Mouse (Mus musculus): ENCODE results near the gene Zcchc2. TPM values are rescaled to one million over a fixed set of nuclear protein-coding genes. Genes with fewer than 3 reads are reported as not detected.
A peak's percentile ranks its signal among the peaks of the same experiment; 100 is the strongest.

The Zcchc2 gene
- polyA plus RNA-seq, 1 experiment from 2014 or later = 3.1 TPM

DNA sequence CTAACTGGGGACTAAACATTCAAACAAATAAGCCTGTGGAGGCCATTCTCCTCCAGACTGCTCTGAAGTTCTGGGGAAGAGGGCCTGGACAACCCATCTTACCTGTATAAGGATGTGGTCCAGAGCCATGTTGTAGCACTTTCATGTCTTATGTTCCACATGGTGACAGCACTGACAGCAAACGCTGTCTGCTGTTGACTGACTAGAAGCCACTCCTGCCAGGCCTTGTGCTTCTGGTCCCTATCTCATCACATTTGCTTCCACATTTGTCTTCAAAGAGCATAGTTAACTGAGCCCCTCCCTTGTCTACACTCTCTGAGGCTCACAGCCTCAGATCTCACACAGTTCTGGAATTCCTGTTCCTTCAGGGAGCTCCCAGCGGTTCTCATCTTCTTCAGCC lies 34.0 kb downstream of the Zcchc2 start:
- no peaks in the 10 kb centered on the region for H3K27me3 ChIP-seq (ENCODE audit: control insufficient read depth, insufficient read depth, low read length)
- H3K4me2 ChIP-seq (replicated peaks) = no peak overlapping the region
- no peak overlapping the region for H3K9ac ChIP-seq
- no peaks in the 10 kb centered on the region for H3K4me1 ChIP-seq (replicated peaks; ENCODE audit: control insufficient read depth, insufficient read depth, low read length)
- ATAC-seq (ENCODE audit: low FRiP score) (no peak), DNase-seq (ENCODE audit: low spot score) (no peak)
- H3K9me3 ChIP-seq (ENCODE audit: control insufficient read depth, low read length) = no peaks in the 10 kb centered on the region
- H3K27ac ChIP-seq = no peak overlapping the region
- no peak overlapping the region for H3K4me3 ChIP-seq (replicated peaks; ENCODE audit: low read length)
- 92% methylated on average over 2 of the region's 2 CpGs for WGBS
- H3K36me3 ChIP-seq (replicated peaks; ENCODE audit: control insufficient read depth, insufficient read depth) = peaks cover 74% of the 10 kb centered on the region

- H3K36me3 ChIP-seq (replicated peaks; ENCODE audit: control insufficient read depth, insufficient read depth) = peaks cover 74% of the 10 kb centered on the region
- 100% methylated on average over 3 of the region's 3 CpGs for WGBS
- H3K4me1 ChIP-seq (replicated peaks; ENCODE audit: control insufficient read depth, insufficient read depth, low read length) = no peaks in the 10 kb centered on the region
- no peaks in the 10 kb centered on the region for H3K27me3 ChIP-seq (ENCODE audit: control insufficient read depth, insufficient read depth, low read length)
- no peak overlapping the region for H3K9ac ChIP-seq
- ATAC-seq (ENCODE audit: low FRiP score) (no peak), DNase-seq (ENCODE audit: low spot score) (no peak)
- no peak overlapping the region for H3K4me2 ChIP-seq (replicated peaks)
- no peak overlapping the region for H3K4me3 ChIP-seq (replicated peaks; ENCODE audit: low read length)
- H3K9me3 ChIP-seq (ENCODE audit: control insufficient read depth, low read length) = no peaks in the 10 kb centered on the region
- H3K27ac ChIP-seq = no peak overlapping the region
These were observed 34.6 kb downstream of the Zcchc2 start for GRCm38 (mm10) chr1:106024778-106025177.

DNA sequence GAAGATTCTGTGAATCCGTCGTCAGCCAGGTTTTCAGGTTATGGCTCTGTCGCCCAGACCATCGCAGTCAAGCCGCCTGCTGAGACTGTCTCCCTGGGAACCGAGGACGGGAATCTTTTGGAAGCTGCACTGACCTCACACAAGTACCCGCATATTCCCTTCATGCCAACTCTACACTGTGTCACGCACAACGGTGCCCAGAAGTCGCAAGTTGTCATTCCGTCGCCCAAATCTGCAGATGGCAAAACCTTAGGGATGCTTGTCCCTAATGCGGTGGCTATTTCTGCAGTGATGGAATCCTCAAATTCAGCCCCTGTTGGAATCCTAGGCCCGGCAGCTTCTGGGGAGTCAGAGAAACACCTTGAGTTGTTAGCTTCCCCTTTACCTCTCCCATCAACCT lies 39.6 kb downstream of the Zcchc2 start:
- ATAC-seq (ENCODE audit: low FRiP score) (no peak), DNase-seq (ENCODE audit: low spot score) (no peak)
- no peaks in the 10 kb centered on the region for H3K4me1 ChIP-seq (replicated peaks; ENCODE audit: control insufficient read depth, insufficient read depth, low read length)
- H3K4me2 ChIP-seq (replicated peaks) = no peak overlapping the region
- no peaks in the 10 kb centered on the region for H3K27me3 ChIP-seq (ENCODE audit: control insufficient read depth, insufficient read depth, low read length)
- no peak overlapping the region for H3K4me3 ChIP-seq (replicated peaks; ENCODE audit: low read length)
- no peak overlapping the region for H3K9ac ChIP-seq
- 93% methylated on average over 15 of the region's 15 CpGs for WGBS
- H3K9me3 ChIP-seq (ENCODE audit: control insufficient read depth, low read length) = no peaks in the 10 kb centered on the region
- H3K27ac ChIP-seq = no peak overlapping the region
- peaks cover 47% of the 10 kb centered on the region for H3K36me3 ChIP-seq (replicated peaks; ENCODE audit: control insufficient read depth, insufficient read depth)

- no peak for ATAC-seq (ENCODE audit: low FRiP score)
- H3K4me2 ChIP-seq (replicated peaks) = no peak overlapping the region
- H3K36me3 ChIP-seq (replicated peaks; ENCODE audit: control insufficient read depth, insufficient read depth) = peaks cover 45% of the 10 kb centered on the region
- no peak for DNase-seq (ENCODE audit: low spot score)
- H3K4me1 ChIP-seq (replicated peaks; ENCODE audit: control insufficient read depth, insufficient read depth, low read length) = no peaks in the 10 kb centered on the region
- no peak overlapping the region for H3K9ac ChIP-seq
- no peaks in the 10 kb centered on the region for H3K9me3 ChIP-seq (ENCODE audit: control insufficient read depth, low read length)
- H3K27me3 ChIP-seq (ENCODE audit: control insufficient read depth, insufficient read depth, low read length) = no peaks in the 10 kb centered on the region
- H3K27ac ChIP-seq = no peak overlapping the region
- H3K4me3 ChIP-seq (replicated peaks; ENCODE audit: low read length) = no peak overlapping the region
- 92% methylated on average over 10 of the region's 10 CpGs for WGBS
These were observed 40.1 kb downstream of the Zcchc2 start for GRCm38 (mm10) chr1:106030331-106030730.

GRCm38 (mm10) chr1:106030886-106031285 lies 40.7 kb downstream of the Zcchc2 start:
- Histone ChIP-seq H3K4me1 (replicated peaks; ENCODE audit: control insufficient read depth, insufficient read depth, low read length) (no peaks in the 10 kb centered on the region), H3K27me3 (ENCODE audit: control insufficient read depth, insufficient read depth, low read length) (no peaks in the 10 kb centered on the region), H3K9ac (no peak overlapping the region), H3K4me2 (replicated peaks) (no peak overlapping the region), H3K27ac (no peak overlapping the region), H3K9me3 (ENCODE audit: control insufficient read depth, low read length) (no peaks in the 10 kb centered on the region), H3K36me3 (replicated peaks; ENCODE audit: control insufficient read depth, insufficient read depth) (peaks cover 39% of the 10 kb centered on the region), H3K4me3 (replicated peaks; ENCODE audit: low read length) (no peak overlapping the region)
- WGBS = 94% methylated on average over 2 of the region's 2 CpGs
- DNase-seq (ENCODE audit: low spot score) (no peak), ATAC-seq (ENCODE audit: low FRiP score) (no peak)

DNA sequence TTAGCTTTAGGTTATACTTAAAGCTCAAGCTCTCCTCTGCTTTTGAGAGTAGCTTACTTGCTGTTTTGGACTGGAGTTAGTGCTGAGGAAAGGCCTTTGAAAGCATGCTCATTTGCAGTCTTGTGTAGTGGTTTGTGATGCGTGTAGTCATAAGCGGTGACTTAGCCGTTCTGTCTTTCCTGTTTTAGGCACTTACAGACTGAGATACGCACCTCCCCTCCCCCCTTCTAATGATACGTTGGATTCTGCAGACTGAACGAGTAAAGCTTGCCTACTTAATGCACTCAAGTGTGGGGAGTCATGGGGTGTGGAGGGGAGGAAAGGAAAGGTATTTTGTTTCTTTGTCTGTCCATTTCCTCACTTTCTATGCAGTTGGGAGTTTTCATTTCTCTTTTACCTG lies 41.7 kb downstream of the Zcchc2 start:
- no peaks in the 10 kb centered on the region for H3K27me3 ChIP-seq (ENCODE audit: control insufficient read depth, insufficient read depth, low read length)
- no peak overlapping the region for H3K4me2 ChIP-seq (replicated peaks)
- H3K9ac ChIP-seq = no peak overlapping the region
- no peak overlapping the region for H3K27ac ChIP-seq
- no peaks in the 10 kb centered on the region for H3K4me1 ChIP-seq (replicated peaks; ENCODE audit: control insufficient read depth, insufficient read depth, low read length)
- no peak for DNase-seq (ENCODE audit: low spot score)
- no peaks in the 10 kb centered on the region for H3K9me3 ChIP-seq (ENCODE audit: control insufficient read depth, low read length)
- peaks cover 37% of the 10 kb centered on the region for H3K36me3 ChIP-seq (replicated peaks; ENCODE audit: control insufficient read depth, insufficient read depth)
- 83% methylated on average over 6 of the region's 6 CpGs for WGBS
- no peak overlapping the region for H3K4me3 ChIP-seq (replicated peaks; ENCODE audit: low read length)
- ATAC-seq (ENCODE audit: low FRiP score) = 0 out of 2 replicates have a peak, but pooled peaks have one; percentile 21

DNA sequence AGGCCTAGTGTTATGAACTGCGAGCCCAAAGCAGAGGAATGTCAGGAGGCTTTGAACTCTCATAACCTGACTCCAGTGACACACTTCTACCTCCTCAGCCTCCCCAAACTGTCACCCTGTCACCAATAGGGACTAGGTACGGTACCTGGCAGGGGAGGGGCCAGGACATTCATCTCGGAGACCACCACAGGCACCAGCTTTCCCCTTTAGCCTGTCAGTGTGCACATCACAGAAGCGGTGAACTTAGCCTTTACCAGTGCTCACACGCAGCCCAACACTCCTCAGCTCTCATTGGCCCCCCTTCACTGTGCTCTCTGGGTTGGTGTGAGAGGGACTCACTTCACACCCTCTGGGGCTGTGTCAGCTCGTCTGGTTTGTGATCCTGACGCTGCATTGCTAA lies 44.6 kb downstream of the Zcchc2 start:
- peaks cover 16% of the 10 kb centered on the region for H3K36me3 ChIP-seq (replicated peaks; ENCODE audit: control insufficient read depth, insufficient read depth)
- ATAC-seq (ENCODE audit: low FRiP score) (no peak), DNase-seq (ENCODE audit: low spot score) (no peak)
- WGBS = 76% methylated on average over 7 of the region's 7 CpGs
- no peak overlapping the region for H3K27ac ChIP-seq
- no peaks in the 10 kb centered on the region for H3K4me1 ChIP-seq (replicated peaks; ENCODE audit: control insufficient read depth, insufficient read depth, low read length)
- no peak overlapping the region for H3K9ac ChIP-seq
- no peaks in the 10 kb centered on the region for H3K27me3 ChIP-seq (ENCODE audit: control insufficient read depth, insufficient read depth, low read length)
- H3K9me3 ChIP-seq (ENCODE audit: control insufficient read depth, low read length) = no peaks in the 10 kb centered on the region
- H3K4me2 ChIP-seq (replicated peaks) = no peak overlapping the region
- H3K4me3 ChIP-seq (replicated peaks; ENCODE audit: low read length) = no peak overlapping the region

DNA sequence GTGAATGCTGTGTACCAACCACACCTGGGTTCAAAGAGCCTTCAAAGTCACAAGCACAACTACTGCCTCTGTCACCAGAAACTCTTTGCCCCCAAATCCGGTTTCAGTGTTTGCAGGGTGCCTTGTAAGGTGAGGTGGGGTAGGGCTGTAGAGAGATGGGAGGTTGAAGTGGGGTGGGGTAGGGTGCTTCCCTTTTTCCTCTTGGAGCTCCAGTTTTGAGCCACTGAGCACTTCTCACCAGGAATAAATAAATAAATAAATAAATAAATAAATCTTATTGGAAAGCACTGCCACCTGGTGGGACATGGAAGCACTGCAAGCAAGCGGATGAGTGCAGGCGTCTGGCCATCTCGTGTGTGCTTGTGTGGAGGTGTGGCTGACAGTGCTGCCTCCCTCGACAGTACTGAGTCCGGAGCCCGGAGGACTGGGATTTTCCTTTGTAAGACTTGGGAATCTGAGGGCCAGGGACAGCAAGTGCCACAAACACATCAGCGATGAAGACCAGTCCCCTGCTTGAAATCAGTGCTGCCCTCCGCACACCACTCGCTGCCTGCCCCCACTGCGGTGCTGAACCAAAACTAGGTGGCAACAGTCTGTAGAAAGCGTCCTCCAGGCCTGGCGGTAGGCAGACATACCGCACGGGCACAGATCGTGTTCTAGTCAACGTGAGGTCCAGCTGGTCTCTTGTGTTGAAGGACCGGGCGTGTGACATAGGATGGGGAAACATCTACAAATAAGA lies 46.8 kb downstream of the Zcchc2 start:
- 63% methylated on average over 19 of the region's 19 CpGs for whole genome bisulfite sequencing

DNA sequence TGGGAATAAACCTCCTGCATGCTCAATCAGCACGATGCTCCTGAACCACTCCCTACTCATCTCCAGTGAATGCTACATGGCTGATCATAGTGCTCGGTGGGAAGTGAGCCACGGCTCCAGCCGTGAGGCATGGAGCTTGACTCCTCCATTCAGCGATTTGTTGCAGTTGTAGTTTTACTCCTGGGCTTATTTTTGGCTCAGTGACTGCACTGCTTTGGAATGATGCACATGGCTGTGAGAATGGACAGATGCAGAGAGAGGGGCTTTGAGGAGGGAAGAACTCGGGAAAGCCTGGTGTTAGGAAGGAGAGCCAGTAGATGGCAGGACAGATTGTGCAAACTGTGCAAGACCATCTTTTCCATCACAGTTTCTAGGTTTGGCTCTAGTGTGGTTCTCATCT lies 49.1 kb downstream of the Zcchc2 start:
- Histone ChIP-seq H3K4me1 (replicated peaks; ENCODE audit: control insufficient read depth, insufficient read depth, low read length) (no peaks in the 10 kb centered on the region), H3K36me3 (replicated peaks; ENCODE audit: control insufficient read depth, insufficient read depth) (no peaks in the 10 kb centered on the region), H3K4me2 (replicated peaks) (no peak overlapping the region), H3K9me3 (ENCODE audit: control insufficient read depth, low read length) (no peaks in the 10 kb centered on the region), H3K4me3 (replicated peaks; ENCODE audit: low read length) (no peak overlapping the region), H3K27ac (no peak overlapping the region), H3K9ac (no peak overlapping the region), H3K27me3 (ENCODE audit: control insufficient read depth, insufficient read depth, low read length) (no peaks in the 10 kb centered on the region)
- WGBS = 67% methylated on average over 6 of the region's 6 CpGs
- DNase-seq (ENCODE audit: low spot score) = no peak
- no peak; the same call in 1 of the 2 replicates for ATAC-seq (ENCODE audit: low FRiP score)

More for the DNA sequence above, 46.8 kb downstream of the Zcchc2 start:
- no peaks in the 10 kb centered on the region for H3K27me3 ChIP-seq (ENCODE audit: control insufficient read depth, insufficient read depth, low read length)
- H3K4me2 ChIP-seq (replicated peaks) = no peak overlapping the region
- peak; percentile 86 for DNase-seq (ENCODE audit: low spot score)
- ATAC-seq (ENCODE audit: low FRiP score) = peak; percentile 65
- no peaks in the 10 kb centered on the region for H3K9me3 ChIP-seq (ENCODE audit: control insufficient read depth, low read length)
- H3K4me1 ChIP-seq (replicated peaks; ENCODE audit: control insufficient read depth, insufficient read depth, low read length) = no peaks in the 10 kb centered on the region
- H3K27ac ChIP-seq = no peak overlapping the region
- no peak overlapping the region for H3K4me3 ChIP-seq (replicated peaks; ENCODE audit: low read length)
- peaks cover 6% of the 10 kb centered on the region for H3K36me3 ChIP-seq (replicated peaks; ENCODE audit: control insufficient read depth, insufficient read depth)
- H3K9ac ChIP-seq = no peak overlapping the region

- no peak overlapping the region for H3K4me3 ChIP-seq (replicated peaks; ENCODE audit: low read length)
- DNase-seq (ENCODE audit: low spot score) (no peak), ATAC-seq (ENCODE audit: low FRiP score) (no peak)
- H3K9me3 ChIP-seq (ENCODE audit: control insufficient read depth, low read length) = no peaks in the 10 kb centered on the region
- no peak overlapping the region for H3K4me2 ChIP-seq (replicated peaks)
- no peak overlapping the region for H3K27ac ChIP-seq
- no peaks in the 10 kb centered on the region for H3K36me3 ChIP-seq (replicated peaks; ENCODE audit: control insufficient read depth, insufficient read depth)
- H3K4me1 ChIP-seq (replicated peaks; ENCODE audit: control insufficient read depth, insufficient read depth, low read length) = no peaks in the 10 kb centered on the region
- 92% methylated on average over 4 of the region's 4 CpGs for WGBS
- no peak overlapping the region for H3K9ac ChIP-seq
- no peaks in the 10 kb centered on the region for H3K27me3 ChIP-seq (ENCODE audit: control insufficient read depth, insufficient read depth, low read length)
These were observed 50.1 kb downstream of the Zcchc2 start for GRCm38 (mm10) chr1:106040271-106040670.
